Mouse (Mus musculus) hindbrain, postnatal 0 days (tissue): ENCODE measurements around the gene Gsdma3. TPM values are rescaled to one million over a fixed set of nuclear protein-coding genes. Genes with fewer than 3 reads are reported as not detected.
A peak's percentile ranks its signal among the peaks of the same experiment; 100 is the strongest.

Source experiments
- ATAC-seq: fragments of 200-750 bp; cut with Nextera tagmentation; 2 replicates; pipeline ENCODE4 v1.8.0; 2017; ENCODE audit warnings: mild to moderate bottlenecking, moderate TSS enrichment, moderate library complexity
- DNase-seq: peaks from one replicate; pipeline ENCODE4 v3.0.0-alpha.2; 2015; ENCODE audit warnings: low spot score
- H3K27ac ChIP-seq: fragments of 300-500 bp; sonication (generic); 2 replicates; pipeline ENCODE4 v1.5.1; 2014; ENCODE audit warnings: mild to moderate bottlenecking
- H3K27me3 ChIP-seq: fragments of 300-500 bp; sonication (generic); 2 replicates; pipeline ENCODE4 v1.6.1; 2014; ENCODE audit warnings: low read length, mixed read lengths; ENCODE audit not compliant: insufficient read depth
- H3K36me3 ChIP-seq: fragments of 300-500 bp; sonication (generic); 2 replicates; pipeline ENCODE4 v1.6.1; 2014; ENCODE audit warnings: low read length, mixed read lengths; ENCODE audit not compliant: insufficient read depth
- H3K4me1 ChIP-seq: fragments of 300-500 bp; sonication (generic); 2 replicates; pipeline ENCODE4 v1.6.1; 2014; ENCODE audit warnings: antibody characterized with exemption, low read length, mixed read lengths; ENCODE audit not compliant: insufficient read depth
- H3K4me2 ChIP-seq: fragments of 300-500 bp; sonication (generic); 2 replicates; pipeline ENCODE4 v1.6.1; 2014; ENCODE audit warnings: low read depth, mild to moderate bottlenecking, low read length, moderate library complexity, mixed read lengths
- H3K4me3 ChIP-seq: fragments of 300-500 bp; sonication (generic); 2 replicates; pipeline ENCODE4 v1.5.1; 2014; ENCODE audit warnings: low read length
- H3K9ac ChIP-seq: fragments of 300-500 bp; sonication (generic); replicated peaks from 2 replicates; pipeline ENCODE4 v1.6.1; 2014; ENCODE audit warnings: mild to moderate bottlenecking, low read length, moderate library complexity, mixed read lengths
- H3K9me3 ChIP-seq: fragments of 300-500 bp; sonication (generic); 2 replicates; pipeline ENCODE4 v1.6.1; 2016; ENCODE audit warnings: low read length, mixed read lengths
- CTCF ChIP-seq: IDR thresholded peaks from 2 replicates; pipeline ENCODE4 v1.5.1; 2016; ENCODE audit warnings: antibody characterized with exemption, control low read depth, low read depth
- WGBS: fragments of 180-500 bp; shearing (Covaris S2); extraction: QIAGEN DNeasy Blood & Tissue Kit; methylation state at CpG from one replicate; pipeline ENCODE4 v1.1.7; 2014; 5-methylcytosine and 5-hydroxymethylcytosine counted together
- polyA plus RNA-seq: library from polyadenylated mRNA; unstranded; fragments of >200 nt; fragmentation: Nextera tagmentation; extraction: Ambion mirVana; gene quantifications from 2 replicates; pipeline ENCODE4 v1.2.1, GENCODE M21; 2015
- total RNA-seq: library from RNA; depleted of rRNA; stranded (reverse); fragments of >200 nt; gene quantifications from 2 replicates; pipeline ENCODE4 v1.2.3, GENCODE M21; 2014; rRNA removed

Gsdma3 gene
- total RNA-seq (0.68 TPM in 1 of 2 replicates, not detected in the other), polyA plus RNA-seq (not detected in 2 replicates)

DNA sequence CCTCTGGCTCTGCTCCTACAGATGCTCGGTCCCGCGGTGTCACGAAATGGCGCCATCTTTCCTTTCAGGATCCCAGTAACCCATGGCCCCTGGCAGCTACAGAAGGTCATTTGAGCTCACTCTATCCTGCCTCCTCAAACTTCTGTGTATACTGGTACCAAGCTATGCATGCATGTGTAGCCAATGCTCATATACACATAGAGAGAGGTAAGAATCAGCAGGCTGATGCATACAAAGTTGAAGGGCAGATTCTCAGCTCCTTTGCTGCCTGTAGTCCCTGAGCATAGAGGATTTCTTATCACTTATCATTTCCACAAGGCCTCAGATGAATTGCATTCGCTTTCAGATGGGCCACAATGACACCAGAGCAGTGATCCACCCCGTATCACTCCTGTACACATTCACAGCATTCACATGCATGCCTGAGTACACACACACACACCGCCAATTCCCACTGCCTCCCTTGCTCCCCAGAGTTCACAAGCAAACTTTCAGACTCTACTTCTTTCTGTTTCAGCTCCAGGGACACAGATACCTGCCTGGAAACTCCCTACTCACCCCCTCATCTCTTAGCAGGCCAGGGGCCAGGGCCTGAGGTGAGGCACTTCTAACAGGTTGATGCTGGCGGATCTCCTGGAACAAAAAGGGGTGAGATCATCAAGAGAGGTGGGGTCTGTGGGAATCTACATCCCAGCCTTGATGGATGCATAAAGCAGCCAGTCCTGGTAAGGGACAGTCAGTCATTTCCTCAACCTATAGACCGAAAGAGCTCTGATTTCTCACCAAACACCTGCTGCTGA is at the start of gene Gsdma3, which contains the start of gene Gm12355:
TSS of gene Gsdma3 (plus strand) at position 750 of the 800 bp plus-strand sequence.
TSS of gene Gm12355 (minus strand) at position 51 of the 800 bp plus-strand sequence.
- no peaks in the 10 kb centered on the region for H3K27me3 ChIP-seq
- WGBS, result 90% methylated on average over 10 of the region's 10 CpGs
- H3K4me3 ChIP-seq, result no peak within 1 kb of the TSS
- ATAC-seq (no peak), DNase-seq (no peak)
- TF ChIP-seq CTCF, result no peak
- H3K9ac ChIP-seq, result no peak within 1 kb of the TSS
- no peaks in the 10 kb centered on the region for H3K4me1 ChIP-seq
- no peaks in the 10 kb centered on the region for H3K36me3 ChIP-seq
- no peak within 1 kb of the TSS for H3K4me2 ChIP-seq
- no peak within 1 kb of the TSS for H3K27ac ChIP-seq
- H3K9me3 ChIP-seq, result no peaks in the 10 kb centered on the region

DNA sequence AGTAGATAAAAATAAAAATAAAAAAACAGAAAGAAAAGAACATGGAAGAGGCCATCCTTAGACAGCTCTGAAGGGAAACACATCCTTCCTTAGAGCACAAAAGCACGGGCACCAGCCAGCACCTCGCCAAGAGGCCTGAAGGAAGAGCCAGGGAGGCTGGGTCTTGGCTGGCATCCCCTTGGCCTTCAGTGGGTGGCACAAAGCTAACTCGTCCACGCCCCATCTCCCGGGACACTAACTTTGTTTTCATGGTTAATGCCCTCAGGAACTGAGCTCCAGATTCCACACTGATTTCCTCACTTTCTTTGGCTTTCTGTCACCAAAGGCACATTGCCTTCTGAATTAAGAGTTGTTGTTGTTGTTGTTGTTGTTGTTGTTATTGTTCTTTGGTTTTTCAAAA is 48.4 kb upstream of the Gsdma3 start:
- Histone ChIP-seq H3K4me1 (no peaks in the 10 kb centered on the region), H3K36me3 (peaks cover 8% of the 10 kb centered on the region; the same call in 1 of the 2 replicates), H3K4me2 (no peak overlapping the region), H3K27ac (no peak overlapping the region), H3K27me3 (no peaks in the 10 kb centered on the region), H3K9me3 (no peaks in the 10 kb centered on the region), H3K9ac (no peak overlapping the region), H3K4me3 (no peak overlapping the region)
- WGBS, result 53% methylated on average over 5 of the region's 5 CpGs
- ATAC-seq (no peak), DNase-seq (peak; percentile 34)
- no peak for TF ChIP-seq CTCF

DNA sequence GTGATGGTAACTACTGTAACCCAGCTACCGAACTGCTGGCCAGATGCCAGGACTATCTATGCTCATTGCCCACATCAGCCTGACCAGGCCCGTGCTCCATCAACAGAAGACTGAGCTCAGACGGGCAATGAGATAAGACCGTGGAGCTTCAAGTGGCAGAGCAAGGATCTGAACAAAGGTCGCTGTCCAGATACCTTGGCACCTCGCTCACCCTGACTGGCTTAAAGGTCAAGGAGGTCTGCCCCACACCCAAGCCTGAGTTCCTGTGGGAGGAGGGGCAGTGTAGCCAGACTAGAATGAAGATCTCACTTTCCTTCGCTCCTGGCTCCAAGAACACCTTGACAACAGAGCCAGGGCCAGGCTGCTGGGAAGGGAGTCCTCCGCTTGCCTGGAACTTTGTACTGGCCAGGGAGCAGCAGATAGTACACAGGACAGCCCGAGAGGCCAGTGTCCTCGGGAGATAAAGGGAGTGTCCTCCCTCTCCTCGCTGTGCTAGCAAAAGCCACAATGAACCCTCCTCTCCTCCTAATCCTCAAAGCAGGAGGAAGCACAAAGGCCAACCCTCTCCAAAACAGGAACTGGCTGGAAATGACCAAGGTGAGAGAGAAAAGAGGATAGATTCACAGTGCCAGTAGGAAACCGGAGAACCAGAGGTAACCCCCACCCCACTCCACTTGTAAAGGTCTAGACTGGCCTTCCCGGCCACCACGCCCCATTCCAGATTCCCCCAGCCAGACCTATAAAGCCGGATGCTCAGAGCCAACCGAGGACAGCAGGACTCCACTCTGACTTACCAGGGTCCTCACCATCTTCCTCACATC is 45.6 kb upstream of the Gsdma3 start:
- no peaks in the 10 kb centered on the region for H3K27me3 ChIP-seq
- H3K36me3 ChIP-seq, result peaks cover 16% of the 10 kb centered on the region; the same call in 1 of the 2 replicates
- WGBS, result 76% methylated on average over 16 of the region's 16 CpGs
- no peak overlapping the region for H3K27ac ChIP-seq
- H3K9ac ChIP-seq, result no peak overlapping the region
- no peak overlapping the region for H3K4me2 ChIP-seq
- H3K9me3 ChIP-seq, result no peaks in the 10 kb centered on the region
- ATAC-seq (no peak), DNase-seq (no peak)
- H3K4me3 ChIP-seq, result no peak overlapping the region
- H3K4me1 ChIP-seq, result peaks cover 8% of the 10 kb centered on the region
- TF ChIP-seq CTCF, result no peak

DNA sequence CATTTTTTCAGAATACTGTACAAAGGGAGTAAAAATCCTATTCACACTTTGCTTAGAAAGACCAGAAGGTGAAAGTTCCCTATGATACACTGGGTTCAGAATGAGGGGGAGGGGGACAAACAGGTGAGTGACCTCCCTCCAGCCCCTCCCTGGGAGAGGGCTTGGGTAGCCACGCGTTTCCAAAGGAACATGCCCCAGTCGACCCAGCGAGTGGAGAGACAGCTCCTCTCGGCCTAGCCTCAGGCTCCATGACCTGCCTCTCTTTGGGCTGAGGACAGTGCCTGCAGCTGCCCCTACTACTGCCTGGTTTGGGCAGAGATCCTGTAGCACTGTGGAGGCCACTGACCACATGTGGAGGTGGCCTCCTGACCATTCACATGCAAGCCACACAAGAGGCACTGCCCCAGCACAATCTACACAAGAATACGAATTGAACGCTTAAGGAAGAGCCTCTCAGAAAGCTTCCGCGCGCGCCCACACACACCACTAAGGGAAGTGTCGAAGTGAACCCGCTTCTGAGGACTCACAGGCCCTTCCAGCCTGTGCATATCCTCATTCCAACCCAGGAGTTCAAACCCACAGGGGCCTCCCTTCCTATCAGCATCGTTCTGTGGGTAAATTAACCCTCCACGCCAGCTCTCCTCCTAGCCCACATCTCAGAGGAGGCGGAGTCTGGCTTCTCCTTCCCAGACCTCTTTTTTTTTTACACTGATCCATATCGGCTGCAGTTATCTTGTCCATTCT is 44.7 kb upstream of the Gsdma3 start:
- WGBS, result 64% methylated on average over 17 of the region's 17 CpGs
- H3K9ac ChIP-seq, result no peak overlapping the region

DNA sequence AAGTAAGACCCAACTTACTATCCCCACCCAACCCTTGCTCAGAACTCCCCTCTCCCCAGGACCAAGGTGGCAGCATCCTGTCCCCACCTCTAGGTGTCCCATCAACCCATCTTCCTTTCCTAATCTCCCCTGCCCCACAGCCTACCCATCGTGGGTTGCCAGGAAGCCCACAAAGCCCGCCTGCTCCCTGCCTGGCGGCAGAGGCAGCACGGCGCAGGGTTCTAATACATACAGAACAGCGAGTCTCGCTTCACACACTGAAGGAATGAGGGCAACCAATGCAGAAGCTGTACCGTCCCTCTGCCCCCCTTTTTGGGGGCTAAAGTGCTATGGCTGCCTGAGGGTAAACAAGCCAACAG is 44.2 kb upstream of the Gsdma3 start:
- H3K9me3 ChIP-seq, result no peaks in the 10 kb centered on the region
- H3K27me3 ChIP-seq, result no peaks in the 10 kb centered on the region
- no peak overlapping the region for H3K9ac ChIP-seq
- no peak overlapping the region for H3K4me3 ChIP-seq
- no peak overlapping the region for H3K27ac ChIP-seq
- 86% methylated on average over 8 of the region's 8 CpGs for WGBS
- DNase-seq, result no peak
- peaks cover 16% of the 10 kb centered on the region; the same call in 1 of the 2 replicates for H3K36me3 ChIP-seq
- peaks cover 18% of the 10 kb centered on the region for H3K4me1 ChIP-seq
- no peak for ATAC-seq
- TF ChIP-seq CTCF, result no peak
- no peak overlapping the region for H3K4me2 ChIP-seq

More for the DNA sequence above, 44.7 kb upstream of the Gsdma3 start:
- no peak overlapping the region for H3K4me3 ChIP-seq
- DNase-seq (no peak), ATAC-seq (no peak)
- H3K9me3 ChIP-seq, result no peaks in the 10 kb centered on the region
- H3K4me2 ChIP-seq, result no peak overlapping the region
- peaks cover 16% of the 10 kb centered on the region; the same call in 1 of the 2 replicates for H3K36me3 ChIP-seq
- H3K4me1 ChIP-seq, result peaks cover 18% of the 10 kb centered on the region
- no peak for TF ChIP-seq CTCF
- H3K27me3 ChIP-seq, result no peaks in the 10 kb centered on the region
- H3K27ac ChIP-seq, result no peak overlapping the region

DNA sequence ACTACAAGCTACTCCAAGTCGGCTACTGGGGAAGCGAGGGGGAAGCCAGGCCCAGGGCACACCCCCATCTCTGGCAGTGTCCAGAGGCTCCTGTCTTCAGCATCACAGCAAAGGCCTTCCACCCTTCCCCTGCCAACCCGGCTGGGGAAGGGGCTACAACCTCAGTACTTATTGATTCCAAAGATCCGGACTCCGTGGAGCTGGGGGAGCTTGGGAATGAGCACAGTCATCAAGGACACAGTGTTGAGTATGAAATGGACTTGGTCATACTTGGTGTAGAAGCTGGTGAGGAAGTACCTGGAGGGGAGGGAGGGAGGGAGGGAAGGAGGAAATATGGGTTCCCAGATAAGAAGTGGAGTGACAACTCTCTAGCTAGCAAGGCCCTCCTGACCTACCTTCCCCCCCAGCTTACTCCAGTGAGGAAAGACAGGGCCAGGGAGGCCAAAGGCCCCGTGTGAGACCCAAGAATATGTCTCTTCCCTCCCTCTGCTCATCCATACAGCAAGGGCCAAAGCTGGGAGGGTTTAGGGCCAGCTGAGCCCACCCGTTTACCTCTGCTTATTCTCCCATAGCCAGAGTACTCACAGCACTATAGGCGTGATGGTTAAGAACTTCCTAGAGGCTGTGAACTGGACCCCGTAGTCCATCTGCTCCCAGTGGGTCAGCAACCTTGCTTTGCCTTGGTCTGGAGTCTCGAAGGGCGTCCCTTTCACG is 43.5 kb upstream of the Gsdma3 start:
- Histone ChIP-seq H3K4me1 (peaks cover 22% of the 10 kb centered on the region), H3K36me3 (peaks cover 16% of the 10 kb centered on the region; the same call in 1 of the 2 replicates), H3K4me3 (no peak overlapping the region), H3K4me2 (no peak overlapping the region), H3K9me3 (no peaks in the 10 kb centered on the region), H3K27ac (no peak overlapping the region), H3K27me3 (no peaks in the 10 kb centered on the region), H3K9ac (no peak overlapping the region)
- ATAC-seq (no peak), DNase-seq (no peak)
- TF ChIP-seq CTCF, result no peak
- 86% methylated on average over 12 of the region's 12 CpGs for WGBS
